Mouse (Mus musculus) liver, embryonic 12.5 days (tissue): ENCODE measurements at regions not wholly inside any gene's neighbourhood (a gene's known extent, or its start where the extent isn't known, plus 50 kb on each side); places are given as distances from the start of the nearest gene placed in this dataset.

Experiments used
- ATAC-seq: fragments of 200-750 bp; cut with Nextera tagmentation; 2 replicates; pipeline ENCODE4 v1.8.0; 2017; ENCODE audit warnings: moderate number of reproducible peaks, mild to moderate bottlenecking, moderate library complexity
- H3K27ac ChIP-seq: fragments of 300-500 bp; sonication (generic); 2 replicates; pipeline ENCODE4 v1.5.1; 2016; ENCODE audit warnings: mild to moderate bottlenecking
- H3K27me3 ChIP-seq: fragments of 300-500 bp; sonication (generic); replicated peaks from 2 replicates; pipeline ENCODE4 v1.6.1; 2016; ENCODE audit warnings: mild to moderate bottlenecking, moderate library complexity
- H3K36me3 ChIP-seq: fragments of 300-500 bp; sonication (generic); 2 replicates; pipeline ENCODE4 v1.6.1; 2016; ENCODE audit warnings: mild to moderate bottlenecking, moderate library complexity
- H3K4me1 ChIP-seq: fragments of 300-500 bp; sonication (generic); 2 replicates; pipeline ENCODE4 v1.6.1; 2016
- H3K4me2 ChIP-seq: fragments of 300-500 bp; sonication (generic); 2 replicates; pipeline ENCODE4 v1.6.1; 2016; ENCODE audit warnings: mild to moderate bottlenecking, moderate library complexity
- H3K4me3 ChIP-seq: fragments of 300-500 bp; sonication (generic); 2 replicates; pipeline ENCODE4 v1.5.1; 2016; ENCODE audit warnings: mild to moderate bottlenecking, moderate library complexity
- H3K9ac ChIP-seq: fragments of 300-500 bp; sonication (generic); 2 replicates; pipeline ENCODE4 v1.6.1; 2016; ENCODE audit warnings: mild to moderate bottlenecking, moderate library complexity
- H3K9me3 ChIP-seq: fragments of 300-500 bp; sonication (generic); replicated peaks from 2 replicates; pipeline ENCODE4 v1.6.1; 2016; ENCODE audit warnings: mild to moderate bottlenecking, moderate library complexity
- WGBS: fragments of 180-500 bp; shearing (Covaris S2); methylation state at CpG from one replicate; pipeline ENCODE4 v1.1.7; 2016; ENCODE audit not compliant: insufficient replicate concordance; 5-methylcytosine and 5-hydroxymethylcytosine counted together

- Histone ChIP-seq H3K4me2 (no peak overlapping the region), H3K9me3 (no peaks in the 10 kb centered on the region), H3K4me1 (no peaks in the 10 kb centered on the region), H3K4me3 (no peak overlapping the region), H3K27ac (no peak overlapping the region), H3K27me3 (no peaks in the 10 kb centered on the region), H3K9ac (no peak overlapping the region), H3K36me3 (no peaks in the 10 kb centered on the region)
- peak; percentile 13; the same call in 1 of the 2 replicates for ATAC-seq
- 54% methylated on average over 7 of the region's 7 CpGs for WGBS
Measured at GRCm38 (mm10) chr4:140392290-140392689, 145.7 kb upstream of the Igsf21 start.

DNA sequence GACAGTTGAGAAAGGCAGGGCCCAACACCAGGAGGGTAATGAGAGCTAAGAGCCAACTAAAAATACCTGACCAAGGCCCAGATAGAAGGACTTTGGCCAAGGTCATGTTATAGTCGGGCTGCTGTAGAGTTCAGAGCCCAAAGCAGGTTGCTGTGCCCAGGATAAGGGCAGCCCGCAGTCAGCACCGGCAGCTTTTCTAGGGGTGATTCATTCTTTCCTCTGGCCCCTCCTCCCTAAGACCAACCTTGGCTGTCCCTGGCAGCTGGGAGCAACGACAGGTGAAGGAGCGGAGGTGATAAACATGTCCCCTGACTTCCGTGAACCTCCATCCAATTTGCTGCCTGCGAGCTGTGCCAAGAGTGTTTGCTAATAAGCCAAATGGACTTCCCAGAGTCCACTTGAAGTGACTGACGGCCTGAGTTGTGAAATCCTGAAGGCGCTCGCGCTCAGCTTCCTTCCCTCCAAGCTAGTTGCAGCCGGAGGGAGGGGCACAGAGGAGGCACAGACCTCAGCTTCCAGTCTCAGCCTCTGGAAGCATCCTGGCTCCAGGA is 144.2 kb upstream of the Igsf21 start:
- no peak for ATAC-seq
- H3K27me3 ChIP-seq: no peaks in the 10 kb centered on the region
- no peak overlapping the region for H3K9ac ChIP-seq

GRCm38 (mm10) chr4:140385686-140386085 is 139.1 kb upstream of the Igsf21 start:
- no peak for ATAC-seq
- Histone ChIP-seq H3K4me1 (no peaks in the 10 kb centered on the region), H3K9ac (no peak overlapping the region), H3K36me3 (no peaks in the 10 kb centered on the region), H3K27ac (no peak overlapping the region), H3K9me3 (0 out of 2 replicates have a peak, but pooled peaks cover 3% of the 10 kb centered on the region), H3K4me2 (no peak overlapping the region), H3K4me3 (no peak overlapping the region), H3K27me3 (no peaks in the 10 kb centered on the region)
- WGBS: 46% methylated on average over 6 of the region's 6 CpGs

More for the DNA sequence above, 144.2 kb upstream of the Igsf21 start:
- H3K36me3 ChIP-seq: no peaks in the 10 kb centered on the region
- 37% methylated on average over 12 of the region's 12 CpGs for WGBS
- no peak overlapping the region for H3K4me3 ChIP-seq
- H3K4me2 ChIP-seq: no peak overlapping the region
- no peaks in the 10 kb centered on the region for H3K9me3 ChIP-seq
- no peak overlapping the region for H3K27ac ChIP-seq
- no peaks in the 10 kb centered on the region for H3K4me1 ChIP-seq

DNA sequence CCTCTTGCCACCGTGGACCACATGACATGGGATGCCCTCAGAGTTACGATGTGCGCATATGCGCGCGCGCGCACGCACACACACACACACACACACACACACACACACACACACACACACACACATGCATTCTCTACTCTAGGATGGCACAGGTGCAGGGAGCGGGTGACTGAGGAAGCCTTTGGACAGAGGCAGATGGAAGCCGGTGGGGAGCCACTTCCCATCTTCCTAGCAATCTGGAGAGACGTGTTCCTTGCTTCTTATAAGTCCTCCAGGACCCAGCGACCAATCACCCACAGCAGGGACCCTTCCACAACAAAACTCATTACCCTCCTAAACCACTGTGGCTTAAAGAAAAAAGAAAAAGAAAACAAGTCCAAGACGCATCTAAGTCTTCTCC is 138.6 kb upstream of the Igsf21 start:
- Histone ChIP-seq H3K27ac (no peak overlapping the region), H3K4me2 (no peak overlapping the region), H3K9me3 (0 out of 2 replicates have a peak, but pooled peaks cover 3% of the 10 kb centered on the region), H3K4me1 (no peaks in the 10 kb centered on the region), H3K4me3 (no peak overlapping the region), H3K27me3 (no peaks in the 10 kb centered on the region), H3K9ac (no peak overlapping the region), H3K36me3 (no peaks in the 10 kb centered on the region)
- no peak for ATAC-seq
- WGBS: 75% methylated on average over 14 of the region's 14 CpGs

DNA sequence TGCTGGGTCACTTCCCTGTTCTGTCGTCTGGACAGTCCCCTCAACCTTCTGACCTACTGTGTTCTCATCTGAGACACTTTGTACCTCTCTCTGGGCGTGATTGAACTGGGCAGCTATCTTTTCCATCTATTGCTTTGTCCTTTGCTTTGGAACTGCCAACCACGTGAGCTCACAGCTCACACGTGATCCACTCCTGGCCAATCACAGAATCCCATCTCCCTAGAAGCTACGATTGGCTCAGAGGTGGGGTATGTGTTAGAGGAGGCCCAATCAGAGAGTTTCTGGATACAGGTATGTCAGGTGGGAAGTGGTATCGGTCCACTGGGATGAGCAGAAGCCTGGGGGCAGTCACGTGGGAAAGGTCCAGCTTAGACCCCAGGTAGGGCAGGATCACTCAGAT is 137.0 kb upstream of the Igsf21 start:
- Histone ChIP-seq H3K9me3 (0 out of 2 replicates have a peak, but pooled peaks cover 3% of the 10 kb centered on the region), H3K27me3 (no peaks in the 10 kb centered on the region), H3K9ac (no peak overlapping the region), H3K4me2 (no peak overlapping the region), H3K27ac (no peak overlapping the region), H3K36me3 (no peaks in the 10 kb centered on the region), H3K4me3 (no peak overlapping the region), H3K4me1 (no peaks in the 10 kb centered on the region)
- 62% methylated on average over 7 of the region's 7 CpGs for WGBS
- ATAC-seq: no peak

GRCm38 (mm10) chr4:140380733-140381132 is 134.1 kb upstream of the Igsf21 start:
- Histone ChIP-seq H3K27me3 (no peaks in the 10 kb centered on the region), H3K4me3 (no peak overlapping the region), H3K4me1 (no peaks in the 10 kb centered on the region), H3K36me3 (no peaks in the 10 kb centered on the region), H3K4me2 (no peak overlapping the region), H3K27ac (no peak overlapping the region), H3K9ac (no peak overlapping the region), H3K9me3 (0 out of 2 replicates have a peak, but pooled peaks cover 3% of the 10 kb centered on the region)
- ATAC-seq: no peak
- WGBS: 23% methylated on average over 13 of the region's 13 CpGs

GRCm38 (mm10) chr4:140377941-140378340 is 131.4 kb upstream of the Igsf21 start:
- Histone ChIP-seq H3K9ac (no peak overlapping the region), H3K27ac (no peak overlapping the region), H3K27me3 (no peaks in the 10 kb centered on the region), H3K36me3 (no peaks in the 10 kb centered on the region), H3K9me3 (no peaks in the 10 kb centered on the region), H3K4me3 (no peak overlapping the region), H3K4me1 (no peaks in the 10 kb centered on the region), H3K4me2 (no peak overlapping the region)
- 55% methylated on average over 1 of the region's 1 CpGs for WGBS
- no peak for ATAC-seq

DNA sequence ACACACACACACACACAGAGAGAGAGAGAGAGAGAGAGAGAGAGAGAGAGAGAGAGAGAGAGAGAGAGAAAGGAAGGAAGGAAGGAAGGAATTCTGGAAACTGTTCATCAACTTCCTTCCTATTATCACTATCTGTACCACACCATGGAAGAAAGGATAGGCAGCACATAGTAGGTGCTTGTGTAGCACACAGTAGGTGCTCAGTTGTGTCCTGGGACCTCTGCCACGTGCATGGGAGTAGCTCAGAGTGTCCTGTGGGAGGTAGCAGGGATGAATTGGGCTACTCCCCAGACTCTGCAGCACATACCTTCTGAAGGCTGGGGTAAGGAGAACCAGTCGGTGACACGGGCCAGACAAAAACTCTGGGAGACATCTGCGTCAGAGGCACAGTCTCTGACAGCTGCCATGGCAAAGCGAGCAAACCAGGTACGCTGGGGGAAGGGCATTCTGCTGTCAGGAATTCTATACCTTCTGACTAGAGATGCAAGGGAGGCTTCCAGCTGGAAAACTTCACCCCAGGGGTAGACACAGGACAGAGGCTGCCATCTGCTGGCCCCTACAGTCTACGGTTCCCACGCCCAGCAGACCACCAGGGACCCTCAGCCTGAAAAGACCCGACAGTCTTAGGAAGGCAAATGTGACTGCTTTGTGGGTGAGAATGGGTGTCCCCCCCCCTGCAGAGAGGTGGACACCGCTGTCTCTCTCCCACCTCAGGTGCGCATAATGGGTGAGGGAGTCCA is 126.2 kb upstream of the Igsf21 start:
- Histone ChIP-seq H3K27me3 (no peaks in the 10 kb centered on the region), H3K4me1 (no peaks in the 10 kb centered on the region), H3K9me3 (no peaks in the 10 kb centered on the region), H3K36me3 (no peaks in the 10 kb centered on the region), H3K4me2 (no peak overlapping the region), H3K27ac (no peak overlapping the region), H3K9ac (no peak overlapping the region), H3K4me3 (no peak overlapping the region)
- WGBS: 50% methylated on average over 11 of the region's 11 CpGs
- no peak for ATAC-seq

GRCm38 (mm10) chr4:140371426-140372213 is 125.0 kb upstream of the Igsf21 start:
- no peak overlapping the region for H3K4me2 ChIP-seq
- no peaks in the 10 kb centered on the region for H3K4me1 ChIP-seq
- H3K27me3 ChIP-seq: no peaks in the 10 kb centered on the region
- no peaks in the 10 kb centered on the region for H3K9me3 ChIP-seq
- no peak for ATAC-seq
- no peak overlapping the region for H3K9ac ChIP-seq
- H3K36me3 ChIP-seq: no peaks in the 10 kb centered on the region
- WGBS: 69% methylated on average over 20 of the region's 20 CpGs
- no peak overlapping the region for H3K4me3 ChIP-seq
- no peak overlapping the region for H3K27ac ChIP-seq

DNA sequence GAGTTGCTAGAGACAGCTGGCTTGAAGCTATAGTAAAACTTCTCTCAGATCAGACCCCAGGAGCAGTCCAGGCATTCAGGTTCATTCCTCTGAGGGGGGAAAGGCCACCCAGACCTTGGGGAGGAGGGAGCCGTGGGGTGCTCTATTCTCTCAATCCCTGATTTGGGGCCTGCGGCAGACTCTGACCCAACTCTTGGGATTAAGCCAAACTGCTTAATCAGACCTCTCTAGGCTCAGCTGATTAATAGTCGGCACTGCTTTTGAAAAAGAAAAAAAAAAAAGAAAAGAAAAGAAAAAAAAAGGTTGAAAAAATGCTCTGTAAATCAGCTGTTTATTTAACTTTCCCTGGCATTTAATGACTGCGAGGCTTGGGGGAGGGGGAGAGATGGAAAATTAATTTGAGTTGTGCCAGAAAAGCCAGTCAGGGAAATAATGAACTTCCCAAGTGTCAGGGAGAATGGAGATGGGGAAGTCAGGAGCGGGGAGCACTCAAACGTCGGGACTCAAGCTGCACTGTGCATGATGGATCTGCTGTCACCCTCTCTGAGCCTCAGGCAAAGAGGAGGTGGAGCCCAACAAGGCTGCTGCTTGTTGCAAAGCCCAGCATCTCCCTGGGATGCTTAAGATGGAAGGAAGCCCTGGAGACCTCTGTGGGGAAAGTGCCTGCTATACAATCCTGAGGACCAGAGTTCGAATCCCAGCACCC is 120.5 kb upstream of the Igsf21 start:
- H3K9me3 ChIP-seq: no peaks in the 10 kb centered on the region
- no peak for ATAC-seq
- 56% methylated on average over 8 of the region's 8 CpGs for WGBS
- no peak overlapping the region for H3K4me2 ChIP-seq
- H3K27ac ChIP-seq: no peak overlapping the region
- H3K4me1 ChIP-seq: no peaks in the 10 kb centered on the region
- H3K9ac ChIP-seq: no peak overlapping the region
- H3K27me3 ChIP-seq: no peaks in the 10 kb centered on the region
- no peaks in the 10 kb centered on the region for H3K36me3 ChIP-seq
- no peak overlapping the region for H3K4me3 ChIP-seq

DNA sequence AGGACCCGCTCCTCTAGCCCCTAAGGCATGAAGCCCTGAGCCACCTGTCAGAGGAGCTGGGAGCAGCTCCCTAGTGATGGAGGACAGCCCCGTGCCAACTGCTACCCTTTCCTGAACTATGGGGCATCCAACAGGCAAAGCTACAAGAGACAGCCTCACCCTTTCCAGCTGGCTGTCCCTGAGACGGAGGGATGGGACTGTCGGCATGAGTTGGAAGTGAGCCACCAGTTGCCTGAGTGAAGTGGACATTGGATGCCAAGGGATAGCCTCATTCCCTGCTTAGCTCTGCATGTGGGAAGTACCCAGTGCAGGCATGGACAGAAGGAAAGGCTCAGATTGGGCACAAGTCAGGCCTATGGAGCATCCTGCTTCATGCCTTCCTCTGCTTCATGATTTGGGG is 112.3 kb upstream of the Igsf21 start:
- ATAC-seq: no peak
- Histone ChIP-seq H3K9me3 (no peaks in the 10 kb centered on the region), H3K4me2 (no peak overlapping the region), H3K27ac (no peak overlapping the region), H3K4me1 (no peaks in the 10 kb centered on the region), H3K9ac (no peak overlapping the region), H3K36me3 (no peaks in the 10 kb centered on the region), H3K4me3 (no peak overlapping the region), H3K27me3 (no peaks in the 10 kb centered on the region)
- WGBS: 75% methylated on average over 4 of the region's 4 CpGs

- ATAC-seq: no peak
- H3K4me1 ChIP-seq: no peaks in the 10 kb centered on the region
- H3K9ac ChIP-seq: no peak overlapping the region
- H3K4me3 ChIP-seq: no peak overlapping the region
- no peak overlapping the region for H3K27ac ChIP-seq
- no peak overlapping the region for H3K4me2 ChIP-seq
- no peaks in the 10 kb centered on the region for H3K27me3 ChIP-seq
- no peaks in the 10 kb centered on the region for H3K9me3 ChIP-seq
- no peaks in the 10 kb centered on the region for H3K36me3 ChIP-seq
- 11% methylated on average over 5 of the region's 5 CpGs for WGBS
Measured at GRCm38 (mm10) chr4:140358103-140358502, 111.5 kb upstream of the Igsf21 start.
